Mouse (Mus musculus) heart, embryonic 14.5 days (tissue): ENCODE measurements around the gene Cdc14a. TPM values are rescaled to one million over a fixed set of nuclear protein-coding genes. Genes with fewer than 3 reads are reported as not detected.

ENCODE experiments used
- ATAC-seq: fragments of 200-750 bp; cut with Nextera tagmentation; 2 replicates; pipeline ENCODE4 v1.8.0; 2017; ENCODE audit warnings: low read depth, moderate TSS enrichment; ENCODE audit not compliant: insufficient number of reproducible peaks, insufficient read depth, low FRiP score
- H3K27ac ChIP-seq, 2 experiments: fragments of 200-500 bp in 1 of 2; fragments of 300-500 bp in 1 of 2; sonication (generic) in 1 of 2; replicated peaks in 1 of 2; 2 replicates each; pipeline ENCODE4 v1.5.1; 2012 to 2014; ENCODE audit warnings: low read depth in 2 of 2, low read length in 2 of 2, control low read depth in 1 of 2, mild to moderate bottlenecking in 1 of 2, mixed read lengths in 1 of 2; ENCODE audit not compliant: control insufficient read depth in 1 of 2, insufficient read depth in 1 of 2
- H3K27me3 ChIP-seq: fragments of 300-500 bp; sonication (generic); 2 replicates; pipeline ENCODE4 v1.6.1; 2014; ENCODE audit warnings: mild to moderate bottlenecking, low read length, control low read depth; ENCODE audit not compliant: control insufficient read depth, insufficient read depth
- H3K36me3 ChIP-seq: fragments of 300-500 bp; sonication (generic); 2 replicates; pipeline ENCODE4 v1.6.1; 2014; ENCODE audit warnings: mild to moderate bottlenecking, control low read depth, low read length, mixed read lengths; ENCODE audit not compliant: control insufficient read depth, insufficient read depth
- H3K4me1 ChIP-seq, 2 experiments: fragments of 200-500 bp in 1 of 2; fragments of 300-500 bp in 1 of 2; sonication (generic) in 1 of 2; 2 replicates each; pipeline ENCODE4 v1.6.1; 2012 to 2014; ENCODE audit warnings: low read length in 2 of 2, control low read depth in 1 of 2, mixed read lengths in 1 of 2; ENCODE audit not compliant: control insufficient read depth in 2 of 2, insufficient read depth in 2 of 2
- H3K4me2 ChIP-seq: fragments of 300-500 bp; sonication (generic); 2 replicates; pipeline ENCODE4 v1.6.1; 2014; ENCODE audit warnings: mild to moderate bottlenecking, low read length
- H3K4me3 ChIP-seq, 2 experiments: fragments of 200-500 bp in 1 of 2; fragments of 300-500 bp in 1 of 2; sonication (generic) in 1 of 2; 2 replicates each; pipeline ENCODE4 v1.5.1; 2012 to 2014; ENCODE audit warnings: low read length in 2 of 2, mild to moderate bottlenecking in 2 of 2, control low read depth in 1 of 2, low read depth in 1 of 2, moderate library complexity in 1 of 2; ENCODE audit not compliant: control insufficient read depth in 1 of 2, insufficient read depth in 1 of 2
- H3K9ac ChIP-seq: fragments of 300-500 bp; sonication (generic); 2 replicates; pipeline ENCODE4 v1.6.1; 2014; ENCODE audit warnings: mild to moderate bottlenecking, low read length
- H3K9me3 ChIP-seq: fragments of 300-500 bp; sonication (generic); 2 replicates; pipeline ENCODE4 v1.6.1; 2016; ENCODE audit warnings: low read length, control low read depth; ENCODE audit not compliant: control insufficient read depth
- WGBS: fragments of 180-500 bp; shearing (Covaris S2); extraction: QIAGEN DNeasy Blood & Tissue Kit; methylation state at CpG from one replicate; pipeline ENCODE4 v1.1.7; 2014; 5-methylcytosine and 5-hydroxymethylcytosine counted together
- polyA plus RNA-seq: library from polyadenylated mRNA; unstranded; fragments of >200 nt; fragmentation: Nextera tagmentation; extraction: Ambion mirVana; gene quantifications from 2 replicates; pipeline ENCODE4 v1.2.1, GENCODE M21; 2014

The Cdc14a gene
- polyA plus RNA-seq, 1 experiment from 2014 or later, result 4.9 TPM

- Histone ChIP-seq H3K9ac (no peak overlapping the region), H3K4me3 (no peak overlapping the region), H3K27ac (no peak overlapping the region), H3K9me3 (no peaks in the 10 kb centered on the region), H3K4me1 (0 out of 4 replicates have a peak, but pooled peaks cover 0 to 2% of the 10 kb centered on the region in 2 experiments), H3K27me3 (no peaks in the 10 kb centered on the region), H3K36me3 (peaks cover 4% of the 10 kb centered on the region; the same call in 1 of the 2 replicates), H3K4me2 (no peak overlapping the region)
- no peak for ATAC-seq
- WGBS, result 92% methylated on average over 10 of the region's 10 CpGs
These were observed 25.3 kb downstream of the Cdc14a start for GRCm38 (mm10) chr3:116398543-116398942.

DNA sequence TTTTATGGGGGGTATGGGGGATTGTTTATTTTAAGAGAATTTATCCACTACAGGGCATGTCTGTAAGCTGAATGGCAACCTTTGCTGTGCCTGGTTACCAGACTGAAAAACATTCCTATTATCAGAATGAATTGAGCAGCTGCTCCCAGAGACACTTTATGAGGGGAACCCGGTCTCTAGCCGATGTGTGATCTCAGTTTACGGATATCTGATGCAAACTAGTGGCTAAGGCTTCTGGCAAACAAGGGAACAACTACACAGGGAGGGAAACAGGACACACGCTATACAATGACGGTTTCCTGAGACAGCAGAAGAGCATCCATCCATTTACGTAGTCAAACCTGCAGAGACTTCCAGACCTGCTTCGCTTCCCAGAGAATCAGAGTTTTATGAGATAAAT is 25.9 kb downstream of the Cdc14a start:
- Histone ChIP-seq H3K9ac (no peak overlapping the region), H3K4me3 (no peak overlapping the region), H3K27ac (no peak overlapping the region), H3K27me3 (no peaks in the 10 kb centered on the region), H3K36me3 (peaks cover 3% of the 10 kb centered on the region; the same call in 1 of the 2 replicates), H3K9me3 (no peaks in the 10 kb centered on the region), H3K4me1 (0 out of 4 replicates have a peak, but pooled peaks cover 0 to 2% of the 10 kb centered on the region in 2 experiments), H3K4me2 (no peak overlapping the region)
- 84% methylated on average over 7 of the region's 7 CpGs for WGBS
- no peak for ATAC-seq

GRCm38 (mm10) chr3:116397341-116397740 is 26.5 kb downstream of the Cdc14a start:
- Histone ChIP-seq H3K27me3 (no peaks in the 10 kb centered on the region), H3K9ac (no peak overlapping the region), H3K4me3 (no peak overlapping the region), H3K4me1 (0 out of 4 replicates have a peak, but pooled peaks cover 0 to 2% of the 10 kb centered on the region in 2 experiments), H3K36me3 (no peaks in the 10 kb centered on the region), H3K27ac (no peak overlapping the region), H3K9me3 (no peaks in the 10 kb centered on the region), H3K4me2 (no peak overlapping the region)
- 85% methylated on average over 6 of the region's 6 CpGs for WGBS
- no peak for ATAC-seq

GRCm38 (mm10) chr3:116396571-116396970 is 27.3 kb downstream of the Cdc14a start:
- Histone ChIP-seq H3K4me3 (no peak overlapping the region), H3K9ac (no peak overlapping the region), H3K27ac (no peak overlapping the region), H3K4me1 (0 out of 4 replicates have a peak, but pooled peaks cover 0 to 2% of the 10 kb centered on the region in 2 experiments), H3K36me3 (no peaks in the 10 kb centered on the region), H3K27me3 (no peaks in the 10 kb centered on the region), H3K4me2 (no peak overlapping the region), H3K9me3 (no peaks in the 10 kb centered on the region)
- ATAC-seq, result no peak
- WGBS, result 78% methylated on average over 3 of the region's 3 CpGs

GRCm38 (mm10) chr3:116394885-116395390 is 28.9 kb downstream of the Cdc14a start:
- peaks cover under 1 to 8% of the 10 kb centered on the region in 2 experiments; a peak in 3 of 4 replicates for H3K4me1 ChIP-seq
- no peak overlapping the region for H3K9ac ChIP-seq
- ATAC-seq, result no peak
- WGBS, result 78% methylated on average over 5 of the region's 5 CpGs
- no peaks in the 10 kb centered on the region for H3K27me3 ChIP-seq
- no peak overlapping the region for H3K27ac ChIP-seq
- no peaks in the 10 kb centered on the region for H3K36me3 ChIP-seq
- H3K4me3 ChIP-seq, result no peak overlapping the region
- H3K9me3 ChIP-seq, result no peaks in the 10 kb centered on the region
- no peak overlapping the region for H3K4me2 ChIP-seq

DNA sequence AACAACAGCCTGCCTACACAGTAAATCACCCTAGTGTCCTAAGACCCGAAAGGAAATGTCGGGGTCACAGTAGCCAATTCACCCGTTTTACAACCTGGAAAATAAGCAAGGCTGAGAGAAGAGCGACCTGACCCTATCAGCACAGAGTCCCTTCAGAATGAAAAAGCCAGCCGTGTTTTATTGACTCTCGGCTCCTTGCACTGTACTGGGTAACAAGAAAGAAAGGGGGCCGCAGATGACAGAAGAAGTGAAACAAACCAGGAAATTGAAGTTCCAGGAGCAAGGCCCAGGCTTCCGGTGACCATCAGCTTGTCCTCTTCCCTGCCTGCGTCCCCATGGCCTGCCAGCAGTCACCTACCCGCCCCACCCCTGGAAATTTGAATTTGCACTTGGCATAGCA is 32.4 kb downstream of the Cdc14a start:
- Histone ChIP-seq H3K4me3 (no peak overlapping the region), H3K9ac (no peak overlapping the region), H3K27me3 (no peaks in the 10 kb centered on the region), H3K36me3 (no peaks in the 10 kb centered on the region), H3K4me1 (peaks cover 8 to 21% of the 10 kb centered on the region in 2 experiments), H3K9me3 (no peaks in the 10 kb centered on the region), H3K27ac (0 out of 4 replicates have a peak overlapping the region, but pooled peaks of 1 of the 2 experiments have one; percentile 22), H3K4me2 (no peak overlapping the region)
- no peak for ATAC-seq
- WGBS, result 74% methylated on average over 10 of the region's 10 CpGs

DNA sequence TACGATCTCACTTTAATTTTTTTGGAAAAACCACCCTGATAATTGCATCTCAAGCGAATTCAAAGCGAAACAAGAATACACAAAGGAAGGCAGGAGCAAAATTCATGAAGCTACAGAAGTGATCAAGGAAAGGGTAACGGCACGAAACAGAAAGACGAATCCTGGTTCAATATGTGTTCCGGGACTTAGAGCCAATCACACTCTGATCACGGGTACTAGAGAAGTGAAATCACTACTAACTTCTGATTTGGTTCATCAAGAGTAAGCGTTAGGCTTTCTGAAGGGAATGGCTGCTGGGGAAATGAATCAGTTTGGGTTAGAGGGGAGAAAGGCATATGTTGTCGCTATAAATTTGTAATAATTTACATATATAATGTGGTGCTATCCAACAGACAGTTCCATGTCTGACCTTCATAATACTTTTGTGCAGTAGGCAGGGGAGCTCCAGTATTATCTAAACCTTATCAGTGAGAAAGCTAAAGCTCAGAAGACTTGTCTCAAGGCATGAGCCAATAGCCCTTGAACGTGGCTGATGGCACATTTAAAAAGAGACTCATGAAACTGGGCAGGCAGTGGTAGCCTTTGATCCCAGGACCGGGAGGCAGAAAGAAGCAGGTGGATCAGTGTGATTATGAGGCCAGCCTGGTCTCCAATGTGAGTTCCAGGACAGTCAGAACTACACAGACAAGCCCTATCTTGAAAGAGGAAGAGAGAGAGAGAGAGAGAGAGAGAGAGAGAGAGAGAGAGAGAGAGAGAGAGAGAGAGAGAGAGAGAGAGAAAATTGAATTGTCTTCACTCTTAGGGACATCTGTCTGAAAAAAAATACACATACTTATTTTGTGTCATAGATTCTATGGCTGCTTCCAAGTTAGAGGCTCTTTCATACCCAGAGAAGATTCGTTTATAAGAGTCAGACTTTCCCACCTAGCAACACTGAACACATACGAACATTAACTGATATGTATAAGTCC is 34.0 kb downstream of the Cdc14a start:
- no peak overlapping the region for H3K4me3 ChIP-seq
- H3K27ac ChIP-seq, result no peak overlapping the region
- no peaks in the 10 kb centered on the region for H3K36me3 ChIP-seq
- H3K27me3 ChIP-seq, result no peaks in the 10 kb centered on the region
- H3K9ac ChIP-seq, result no peak overlapping the region
- no peak overlapping the region for H3K4me2 ChIP-seq
- 83% methylated on average over 14 of the region's 14 CpGs for WGBS
- no peaks in the 10 kb centered on the region for H3K9me3 ChIP-seq
- peaks cover 8 to 20% of the 10 kb centered on the region in 2 experiments for H3K4me1 ChIP-seq
- ATAC-seq, result no peak
